Mouse (Mus musculus) T-cell, adult 2 months (primary cell): ENCODE results near the gene Fez1.

Experiments
- DNase-seq: peaks from one replicate; pipeline ENCODE4 v3.0.0; 2022; ENCODE audit warnings: low spot score

Gene Fez1

DNA sequence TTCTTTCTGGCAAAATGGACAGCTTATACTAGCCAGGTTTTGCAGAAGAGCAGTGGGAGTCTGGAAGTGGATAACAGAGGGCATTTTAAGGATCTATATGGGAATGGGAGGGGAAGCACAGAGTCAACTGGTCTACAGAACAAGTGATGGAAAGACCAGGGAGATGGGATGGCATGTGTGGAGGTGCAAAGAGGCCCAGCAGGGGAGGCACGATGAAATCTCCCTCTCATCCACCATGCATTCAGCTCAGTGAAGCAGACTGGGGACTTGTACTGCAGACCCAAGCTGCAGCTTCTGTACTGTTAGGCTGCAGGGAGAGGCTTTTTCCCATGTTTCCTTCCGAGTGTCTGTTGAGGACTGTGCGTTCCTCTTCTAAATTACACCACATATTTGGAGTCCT lies 12.2 kb downstream of the Fez1 start:
- no peak for DNase-seq

DNA sequence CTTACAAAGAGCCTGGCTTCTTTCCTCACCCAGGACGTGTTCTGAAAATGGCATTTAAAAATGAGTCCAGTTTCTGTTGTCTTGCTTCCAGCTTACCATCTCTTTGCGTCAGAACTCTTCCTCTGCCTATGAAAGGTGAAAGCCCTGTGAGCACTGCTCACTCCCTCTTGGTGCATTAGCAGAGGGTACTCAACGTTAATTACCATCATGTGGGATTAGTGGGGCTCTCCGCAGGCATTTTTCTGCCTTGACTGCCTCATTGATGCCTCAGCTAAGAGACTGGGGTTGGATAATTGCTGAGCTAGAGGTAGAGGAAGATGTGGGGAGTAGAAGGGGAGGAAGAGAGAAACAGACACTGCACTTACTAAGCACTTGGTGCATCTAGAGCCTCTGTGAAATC lies 24.7 kb downstream of the Fez1 start:
- DNase-seq: no peak

DNA sequence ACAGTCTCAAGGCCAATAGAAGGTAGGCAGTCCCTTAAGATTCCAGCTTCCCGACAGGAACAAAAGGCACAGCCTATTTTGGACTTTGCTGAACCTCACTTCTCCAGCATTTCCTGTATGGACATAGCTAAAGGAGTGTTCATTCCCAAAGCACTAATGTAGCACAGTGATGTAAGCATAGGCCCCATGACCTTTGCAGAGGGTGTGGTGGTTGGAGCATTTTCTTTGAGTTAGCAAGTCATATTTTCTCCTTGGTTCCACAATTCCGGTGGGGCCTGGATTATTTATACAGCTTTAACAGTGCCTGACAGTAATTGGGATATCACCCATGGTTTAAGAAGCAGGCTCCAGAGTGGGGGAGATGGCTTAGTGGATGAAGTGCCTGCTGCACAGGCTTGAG lies 27.0 kb downstream of the Fez1 start:
- no peak for DNase-seq

DNA sequence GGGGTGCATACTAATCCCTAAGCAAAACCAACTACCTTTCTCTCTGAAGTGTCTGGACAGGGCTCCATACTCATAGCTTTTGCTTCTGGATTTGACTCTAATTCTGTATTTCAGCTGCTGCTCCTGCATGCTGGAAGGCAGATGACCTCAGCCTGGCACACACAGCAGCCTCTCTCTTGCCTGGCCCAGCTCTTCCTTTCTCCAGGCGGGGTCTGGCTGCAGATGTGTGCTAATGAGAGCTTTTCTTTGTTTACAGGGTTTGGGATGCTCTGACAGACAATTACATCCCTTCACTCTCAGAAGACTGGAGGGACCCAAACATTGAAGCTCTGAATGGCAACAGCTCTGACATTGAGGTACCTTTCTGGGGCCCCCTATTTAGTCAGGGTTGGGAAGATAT lies 28.4 kb downstream of the Fez1 start:
- DNase-seq: no peak

DNA sequence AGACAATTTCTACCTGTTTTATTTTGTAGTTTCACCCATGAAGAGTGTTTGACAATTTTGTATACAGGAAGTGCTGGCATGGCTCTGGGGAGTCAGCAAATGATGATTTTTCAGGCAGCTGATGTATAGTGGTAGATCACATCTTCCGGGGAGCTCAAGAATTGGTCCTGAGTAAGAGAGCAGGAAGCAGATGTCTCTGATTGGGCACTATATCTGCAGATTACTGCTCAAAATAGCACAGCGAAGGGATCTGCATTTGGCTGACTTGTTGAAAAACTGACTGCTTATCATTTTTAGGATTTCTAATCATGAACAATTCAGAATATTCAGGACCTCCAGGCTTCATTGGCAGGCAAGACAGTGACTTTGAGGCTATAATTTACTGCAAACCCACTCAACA lies 30.5 kb downstream of the Fez1 start:
- DNase-seq: no peak

DNA sequence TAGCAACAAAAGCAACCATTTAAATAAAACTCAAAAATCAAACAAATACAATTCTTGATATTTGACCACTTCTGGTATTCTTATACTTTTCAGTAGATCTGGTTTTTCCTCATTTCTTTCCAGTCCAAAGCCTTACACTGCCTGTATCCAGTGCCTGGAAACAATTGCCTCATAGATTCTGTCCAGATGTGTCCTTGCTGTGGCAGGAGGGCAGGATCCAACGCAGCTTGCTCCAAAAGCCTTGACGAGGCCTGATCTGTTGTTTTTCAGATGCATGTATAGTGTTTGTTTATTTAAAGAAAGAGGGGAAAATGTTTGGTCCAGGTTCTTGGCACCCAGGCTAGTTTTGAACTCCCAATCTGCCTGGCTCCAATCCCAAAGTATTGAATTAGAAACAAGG lies 34.7 kb downstream of the Fez1 start:
- DNase-seq: no peak

DNA sequence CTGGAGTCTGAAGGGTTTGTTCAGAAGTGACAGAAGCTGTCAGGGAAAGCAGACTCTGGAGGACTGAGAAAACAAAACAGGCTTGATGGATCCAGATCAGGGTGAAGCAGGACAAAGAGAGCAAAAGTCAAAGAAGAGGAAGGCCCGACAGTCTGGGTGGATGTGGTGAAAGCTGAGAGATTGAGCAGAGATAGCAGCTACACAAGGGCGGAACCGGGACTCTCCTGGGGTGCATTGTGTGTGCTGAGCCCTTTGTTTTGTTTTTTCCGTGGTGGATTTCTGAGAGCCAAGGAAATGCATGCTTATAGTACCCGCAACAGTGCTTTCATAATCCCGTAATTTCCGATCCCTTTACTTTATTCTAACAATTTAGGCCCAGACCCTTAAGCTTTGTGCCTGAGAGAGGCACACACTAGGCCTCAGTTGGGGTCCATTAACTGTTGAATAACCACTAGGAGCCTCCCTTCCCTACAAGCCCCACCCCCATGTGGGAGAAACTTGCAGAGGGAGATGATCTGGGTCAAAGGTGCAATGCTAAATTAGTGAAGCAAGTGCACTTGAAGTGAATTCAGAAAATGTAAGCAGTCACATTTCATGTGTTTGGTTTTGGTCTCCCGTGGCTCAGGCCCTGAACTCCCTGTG lies 35.9 kb downstream of the Fez1 start:
- peak; percentile 4 for DNase-seq

DNA sequence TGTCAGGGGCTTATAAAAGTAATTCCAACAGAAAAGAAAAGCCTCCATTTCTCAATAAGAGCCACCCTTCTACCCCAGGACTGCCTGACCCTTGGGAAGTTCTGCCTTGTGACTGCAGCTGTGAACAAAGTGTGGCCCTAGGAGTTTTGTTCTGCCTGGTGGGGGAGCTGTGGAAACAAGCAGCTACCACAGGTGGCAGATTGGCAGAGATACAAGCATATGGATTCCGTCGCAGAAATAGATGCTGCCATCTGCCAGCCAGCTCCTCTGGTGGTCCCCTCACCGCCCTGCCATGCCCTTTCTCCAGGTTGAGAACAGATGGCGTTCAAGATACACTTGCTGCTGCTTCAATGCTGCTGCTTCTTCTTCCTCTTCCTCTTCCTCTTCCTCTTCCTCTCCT lies 37.0 kb downstream of the Fez1 start:
- no peak for DNase-seq

DNA sequence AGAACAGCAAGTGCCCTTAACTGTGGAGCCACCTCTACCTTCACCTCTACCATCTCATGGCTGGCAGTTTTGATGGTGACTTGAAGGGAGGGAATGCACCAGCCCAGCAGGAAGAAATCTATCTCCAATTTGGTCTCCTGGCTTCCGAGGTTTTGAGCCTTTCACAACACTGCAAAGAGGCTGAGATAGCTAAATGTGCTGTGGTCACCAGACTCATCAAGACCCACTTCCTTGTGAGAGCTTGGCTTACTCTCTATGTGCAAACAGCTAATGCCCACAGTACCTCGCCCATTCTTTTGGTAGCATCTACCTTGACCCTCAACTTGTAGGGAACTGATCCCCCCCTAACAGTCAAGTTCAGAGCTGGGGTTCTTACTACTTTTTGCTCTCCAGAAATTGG lies 40.9 kb downstream of the Fez1 start:
- no peak for DNase-seq

DNA sequence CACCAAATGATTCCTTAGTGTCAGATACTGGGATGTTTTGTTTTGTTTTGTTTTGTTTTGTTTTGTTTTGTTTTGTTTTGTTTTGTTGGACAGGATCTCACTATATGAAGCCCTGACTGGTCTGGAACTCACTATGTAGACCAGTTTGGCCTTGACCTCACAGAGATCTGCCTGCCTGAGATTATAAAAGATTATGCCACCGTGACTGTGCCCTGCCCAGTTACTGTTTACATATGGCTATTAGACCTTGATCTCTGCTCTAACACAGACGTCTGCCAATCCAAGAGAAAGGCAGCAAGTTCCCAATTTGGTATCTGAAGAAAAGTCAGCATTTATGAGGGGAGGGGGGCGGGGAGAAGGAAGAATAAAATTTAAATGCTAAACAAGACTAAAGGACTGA lies 42.0 kb downstream of the Fez1 start:
- DNase-seq: no peak

DNA sequence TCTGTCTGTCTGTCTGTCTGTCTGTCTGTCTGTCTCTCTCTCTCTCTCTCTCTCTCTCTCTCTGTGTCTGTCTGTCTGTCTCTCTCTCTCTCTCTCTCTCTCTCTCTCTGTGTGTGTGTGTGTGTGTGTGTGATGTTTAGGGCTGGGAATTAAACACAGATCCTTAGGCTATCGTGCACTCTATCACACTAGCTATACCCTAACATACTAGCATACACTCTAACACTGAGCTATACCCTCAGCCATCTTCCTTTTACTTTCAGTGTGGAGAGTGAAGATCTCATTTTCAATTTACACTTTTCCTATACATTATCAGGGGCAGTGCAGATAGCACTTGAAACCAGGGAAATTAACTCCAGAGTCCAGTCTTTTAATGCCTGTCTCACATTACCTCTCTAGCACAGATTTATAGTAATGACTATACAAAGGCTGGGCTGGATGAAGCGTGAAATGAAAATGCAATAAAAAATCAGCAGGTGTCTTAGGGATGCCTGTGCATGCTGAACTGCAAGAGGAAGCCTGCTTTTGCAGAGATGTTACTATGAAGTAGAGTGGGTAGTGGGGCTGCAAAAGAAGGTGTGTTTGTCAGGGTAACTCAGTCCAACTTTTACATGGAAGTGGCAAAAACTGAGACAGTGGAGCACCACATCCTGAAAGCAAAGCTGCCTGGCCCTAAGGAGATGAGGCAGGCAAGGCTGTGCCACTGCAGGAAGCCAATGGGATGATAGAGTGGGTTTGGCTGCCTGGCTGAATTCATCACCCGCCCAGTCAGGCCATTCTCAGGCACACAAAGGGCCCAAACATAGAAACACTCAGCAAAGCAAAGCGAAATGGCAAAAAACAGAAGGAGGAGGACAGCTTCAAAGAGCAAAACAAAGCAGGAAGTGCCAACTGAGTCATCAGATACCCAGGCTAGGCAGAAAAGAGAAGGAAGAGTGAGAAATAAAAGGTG lies 43.5 kb downstream of the Fez1 start:
- no peak for DNase-seq

DNA sequence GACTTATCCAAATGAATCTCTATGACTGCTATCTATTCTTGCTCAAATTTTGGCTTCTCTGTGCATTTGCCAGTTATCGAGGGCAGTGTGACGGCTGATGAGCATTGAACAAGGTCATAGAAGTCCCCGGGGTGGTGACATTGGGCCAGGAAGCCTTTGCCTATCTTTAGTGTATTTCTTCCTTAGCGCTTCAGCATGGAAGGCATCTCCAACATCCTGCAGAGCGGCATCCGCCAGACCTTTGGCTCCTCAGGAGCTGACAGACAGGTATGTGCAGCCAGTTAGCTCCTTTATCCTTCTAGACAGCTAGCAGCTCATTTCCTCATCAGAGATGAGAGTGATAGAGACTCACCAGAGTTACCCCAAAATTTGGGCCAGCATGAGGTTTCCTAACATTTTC lies 47.0 kb downstream of the Fez1 start:
- no peak for DNase-seq

DNA sequence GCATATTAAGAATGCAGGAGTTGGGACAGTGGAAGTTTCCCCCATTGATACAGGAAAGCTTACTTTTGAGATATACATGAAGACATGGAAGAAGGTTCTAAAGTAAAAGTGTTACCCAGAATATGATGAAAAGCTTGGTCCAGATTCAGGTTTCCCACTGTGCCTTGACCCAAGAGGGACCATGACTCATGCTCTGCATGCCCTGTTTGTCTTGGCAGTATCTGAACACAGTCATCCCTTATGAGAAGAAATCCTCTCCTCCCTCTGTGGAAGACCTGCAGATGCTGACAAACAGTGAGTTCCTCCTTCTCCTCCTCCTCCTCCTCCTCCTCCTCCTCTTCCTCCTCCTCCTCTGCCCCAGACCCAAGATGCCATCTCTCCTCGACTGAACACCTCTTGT lies 48.6 kb downstream of the Fez1 start:
- no peak for DNase-seq

DNA sequence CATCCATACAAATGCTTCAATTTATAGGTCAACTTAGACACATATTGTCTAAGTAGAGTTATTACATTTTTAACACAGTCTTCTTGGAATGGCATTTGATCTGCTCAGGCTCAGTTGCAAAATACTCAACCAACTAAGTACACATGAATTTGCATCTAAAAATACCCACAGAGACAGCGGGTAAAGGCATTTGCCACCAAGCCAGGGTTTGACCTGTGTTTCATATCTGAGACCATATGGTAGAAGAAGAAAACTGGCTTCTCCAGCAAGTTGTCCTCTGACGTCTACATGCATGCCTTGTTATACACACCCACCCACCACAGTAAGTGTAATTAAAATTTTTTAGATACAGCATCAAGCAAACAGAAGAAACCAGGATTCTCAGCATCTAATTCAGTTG lies 52.1 kb downstream of the Fez1 start:
- DNase-seq: no peak

DNA sequence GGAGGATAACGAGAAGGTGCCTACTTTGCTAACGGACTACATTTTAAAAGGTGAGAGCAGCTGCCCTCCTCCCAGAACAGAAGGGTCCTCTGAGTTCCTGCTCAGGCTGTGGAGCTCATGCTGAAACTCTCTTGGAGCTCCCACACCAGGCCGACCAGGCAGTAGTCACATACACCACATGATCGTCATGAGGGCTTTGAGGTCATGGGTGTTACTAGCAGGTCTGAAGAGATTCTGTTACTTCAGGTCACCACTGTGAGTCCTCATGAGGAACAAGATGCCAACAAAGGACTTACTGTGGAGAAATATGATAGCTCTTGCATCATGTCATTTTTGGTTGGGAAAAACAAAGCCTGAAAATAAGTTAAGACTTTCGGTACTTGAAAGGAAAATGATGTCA lies 54.6 kb downstream of the Fez1 start:
- no peak for DNase-seq

DNA sequence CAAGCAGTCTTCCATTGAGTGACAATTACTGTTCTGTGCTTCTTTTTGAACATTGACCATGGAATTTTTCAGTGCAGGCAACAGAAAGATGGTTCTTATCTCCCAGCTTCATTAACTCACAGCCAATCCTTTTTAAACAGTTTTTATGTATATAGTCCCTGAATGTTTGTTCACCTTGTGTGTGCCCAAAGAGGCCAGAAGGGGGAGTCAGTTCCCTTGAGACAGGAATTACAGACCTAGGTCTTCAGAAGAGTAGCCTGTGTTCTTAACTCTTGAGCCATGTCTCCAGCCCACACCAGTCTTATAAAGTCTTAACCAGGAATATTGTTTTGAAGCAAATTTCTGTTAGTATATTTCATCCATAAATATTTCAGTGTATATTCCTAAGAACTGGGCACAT lies 55.1 kb downstream of the Fez1 start:
- DNase-seq: no peak

DNA sequence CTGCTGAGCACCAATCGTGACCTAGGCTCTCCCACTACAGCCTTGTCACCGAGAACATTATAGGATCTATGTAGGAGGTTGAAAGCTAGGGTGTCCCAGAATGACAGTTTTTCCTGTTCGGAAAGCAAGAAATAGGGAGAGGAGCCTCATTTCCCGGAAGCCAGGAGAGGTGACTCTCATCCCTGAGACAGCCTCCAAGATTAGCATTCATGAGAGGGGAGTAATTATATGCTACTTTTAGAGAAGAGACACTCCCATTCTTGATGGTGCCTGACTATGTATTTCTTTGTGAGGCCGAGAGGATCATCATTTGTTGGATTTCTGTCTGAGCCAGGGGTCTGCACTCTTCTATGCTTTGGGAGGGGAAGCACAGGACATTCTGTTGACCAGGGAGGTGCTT lies 60.0 kb downstream of the Fez1 start:
- DNase-seq: no peak

DNA sequence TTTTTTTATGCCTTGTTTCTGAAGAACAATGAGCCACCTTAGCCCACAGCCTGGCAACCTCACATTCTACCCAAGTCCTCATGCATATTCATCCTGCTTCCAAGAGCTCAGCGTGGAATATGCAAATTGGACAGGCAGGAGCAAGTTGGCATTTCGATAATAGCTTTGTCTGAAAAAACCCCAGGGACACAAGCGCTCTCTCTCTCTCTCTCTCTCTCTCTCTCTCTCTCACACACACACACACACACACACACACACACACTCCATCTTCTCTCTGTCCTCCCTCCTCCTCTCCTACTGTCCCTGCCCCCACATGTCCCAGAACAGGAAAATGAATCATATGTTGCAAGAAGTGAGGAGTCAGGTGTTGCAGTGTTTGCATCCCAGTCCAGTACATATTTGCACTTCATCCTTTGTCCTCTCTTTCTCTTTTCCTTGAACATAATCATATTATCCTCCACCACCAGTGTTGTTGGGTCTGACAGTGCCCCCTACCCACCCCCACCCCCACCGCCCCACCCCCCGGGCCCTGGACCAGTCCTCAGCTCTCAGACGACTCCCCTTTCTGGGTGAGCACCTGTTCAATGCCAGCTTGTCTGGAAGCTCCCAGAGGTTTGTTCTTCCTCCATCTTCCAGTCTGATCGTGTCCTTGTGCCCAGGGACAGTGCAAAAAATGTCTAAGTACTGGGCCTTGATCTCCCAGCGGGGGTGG lies 60.5 kb downstream of the Fez1 start:
- DNase-seq: no peak

DNA sequence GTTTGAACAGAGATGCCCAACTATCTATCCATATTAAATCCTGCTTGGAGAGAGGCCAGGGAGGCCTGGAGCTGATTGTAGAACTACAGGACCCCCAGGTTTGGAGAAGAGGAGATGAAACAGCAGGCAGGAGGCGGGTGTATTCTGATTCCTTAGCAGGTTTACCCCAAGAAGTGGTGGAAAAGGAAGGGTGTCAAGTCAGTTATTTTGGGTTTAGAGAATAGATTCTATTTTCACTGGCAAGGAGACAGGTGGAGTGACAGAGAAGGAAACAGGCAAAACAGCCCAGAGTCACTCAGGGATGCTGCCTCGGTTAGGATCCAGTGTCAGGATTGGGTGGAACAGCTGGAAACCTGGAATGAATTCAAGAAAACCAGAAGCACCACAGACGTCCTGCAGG lies 61.9 kb downstream of the Fez1 start:
- DNase-seq: no peak

DNA sequence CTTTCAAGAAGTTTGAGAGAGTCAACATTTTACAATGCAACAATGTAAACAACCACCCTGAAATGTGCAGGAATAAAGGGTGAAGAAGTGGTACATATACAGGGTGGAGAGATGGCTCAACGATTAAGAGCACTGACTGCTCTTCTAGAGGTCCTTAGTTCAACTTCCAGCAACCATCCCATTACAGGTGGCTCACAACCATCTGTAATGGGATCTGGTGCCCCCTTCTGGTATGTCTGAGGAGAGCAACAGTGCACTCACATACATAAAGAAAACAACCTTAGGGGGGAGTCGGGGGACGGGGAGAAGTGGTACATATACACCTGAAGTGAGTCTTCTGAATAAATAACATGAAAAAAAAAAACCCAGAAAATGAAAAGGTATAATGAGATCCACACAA lies 63.6 kb downstream of the Fez1 start:
- no peak for DNase-seq

DNA sequence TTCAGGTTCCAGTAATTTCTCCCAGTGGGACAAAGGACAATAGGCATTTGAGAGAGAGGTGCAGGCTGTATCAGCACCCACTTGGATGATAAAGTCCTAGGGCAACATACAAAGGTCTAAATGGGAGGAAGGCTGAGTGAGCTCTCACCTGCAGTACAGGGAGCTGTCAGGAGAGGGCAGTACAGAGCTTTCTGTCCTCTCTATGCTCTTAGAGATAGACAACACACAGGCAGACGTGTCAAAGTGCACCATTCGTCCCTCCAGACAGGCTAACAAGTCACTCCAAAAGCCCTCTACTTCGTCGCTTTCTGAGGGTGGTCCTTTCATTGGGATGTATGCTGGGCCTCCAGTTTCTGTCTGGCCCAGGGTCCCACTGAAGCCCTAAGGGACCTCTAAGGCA lies 68.9 kb downstream of the Fez1 start:
- DNase-seq: no peak

DNA sequence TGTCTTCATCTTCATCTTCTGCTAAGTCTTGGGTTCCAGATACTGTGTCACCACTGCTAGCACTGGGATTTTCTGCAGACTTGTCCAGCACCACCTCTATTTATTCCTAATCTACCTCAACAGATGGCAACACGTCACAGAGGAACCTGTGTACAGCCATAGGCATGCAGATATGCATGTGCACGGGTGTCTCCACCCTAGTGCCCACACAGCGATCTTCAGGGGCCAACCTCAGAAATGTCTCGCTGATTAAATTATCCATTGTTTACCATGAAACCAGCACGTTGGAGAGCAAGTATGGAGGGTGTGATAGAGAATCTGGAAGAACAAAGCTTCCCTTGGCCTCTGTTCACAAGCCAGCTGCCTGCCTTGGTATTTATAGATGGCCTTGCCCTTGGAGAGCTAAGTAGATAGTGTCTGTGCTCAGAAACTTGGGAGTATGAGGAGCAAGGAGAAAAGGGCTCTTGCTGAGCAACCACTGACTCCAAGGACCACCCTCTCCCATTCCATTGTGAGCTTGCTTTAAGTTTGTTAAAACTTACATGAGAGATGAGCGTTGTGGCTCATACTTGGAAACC lies 71.8 kb downstream of the Fez1 start:
- no peak for DNase-seq

DNA sequence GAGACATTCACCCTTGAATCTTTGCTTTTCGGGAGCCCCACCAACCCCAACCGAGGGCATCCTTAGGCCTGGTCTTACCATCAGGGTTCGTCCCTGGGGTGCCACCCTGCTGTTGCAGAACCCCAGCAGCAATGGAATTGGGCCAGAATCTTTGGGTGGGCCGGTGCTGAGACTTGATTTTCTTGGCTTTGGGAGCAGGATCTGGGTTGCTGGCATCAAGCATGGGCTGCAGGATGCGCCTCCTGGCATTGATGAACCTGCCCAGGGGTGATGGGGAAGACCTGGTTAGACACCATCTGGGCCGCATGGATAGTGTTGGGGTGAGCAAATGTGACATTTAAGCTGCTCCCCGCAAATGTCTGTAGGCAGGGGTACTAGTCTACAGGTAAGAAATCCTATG lies 72.6 kb downstream of the Fez1 start:
- no peak for DNase-seq
